Mouse (Mus musculus): ENCODE results near the gene Tap2. TPM values are rescaled to one million over a fixed set of nuclear protein-coding genes. Genes with fewer than 3 reads are reported as not detected.

Gene Tap2
- polyA plus RNA-seq, 1 experiment, result 1.1 TPM

DNA sequence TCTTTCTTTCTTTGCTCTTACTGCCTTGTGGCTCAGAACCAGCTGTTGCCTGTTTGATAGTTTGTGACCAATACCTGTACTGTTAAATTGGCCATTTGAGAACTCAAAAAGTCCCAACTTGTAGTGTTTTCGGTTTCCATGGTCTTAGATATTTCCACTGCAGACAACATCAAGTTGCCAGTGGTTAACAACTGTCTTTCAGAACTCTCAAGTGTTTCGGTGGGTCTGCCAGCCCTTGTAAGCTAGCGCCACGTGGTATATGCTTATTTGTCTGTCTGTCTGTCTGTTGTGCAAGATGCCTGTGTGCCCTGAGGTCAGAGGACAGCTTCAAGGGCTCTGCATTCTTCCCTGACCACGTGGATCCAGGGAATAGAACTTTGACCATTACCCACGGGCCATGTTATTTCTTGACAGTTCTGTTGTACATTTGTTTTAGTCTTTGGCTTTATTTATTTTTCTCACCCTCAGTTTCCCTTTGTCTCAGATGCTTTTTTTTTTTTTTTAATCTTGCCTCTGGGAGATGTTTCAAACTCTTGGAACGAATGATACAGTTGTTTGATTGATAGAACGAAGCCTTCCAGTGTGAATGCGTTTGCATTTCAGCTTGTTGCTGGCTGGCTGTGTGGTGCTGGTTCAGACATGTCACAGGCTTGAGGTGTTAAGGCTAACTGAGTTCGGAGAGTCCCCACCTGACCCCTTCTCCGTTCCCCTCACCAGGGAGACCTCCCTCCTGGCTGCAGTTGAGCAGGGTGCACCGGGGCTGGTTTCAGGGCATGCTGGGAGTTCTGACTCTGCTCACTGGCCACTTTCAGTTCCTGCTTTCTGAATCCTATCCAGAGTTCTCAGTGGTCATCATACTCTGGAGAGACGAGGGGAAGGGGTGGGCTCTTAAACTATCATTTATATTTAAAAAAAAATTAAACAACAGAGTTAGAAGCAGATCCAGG lies 23.1 kb upstream of the Tap2 start:
- TF ChIP-seq POLR2A (IDR thresholded peaks at IDR 0.05; ENCODE audit: borderline replicate concordance, extremely low read depth, insufficient read depth, insufficient read length, poor library complexity, severe bottlenecking) (no peak), CTCF (IDR thresholded peaks at IDR 0.05; ENCODE audit: borderline replicate concordance, extremely low read depth, insufficient read depth, insufficient read length) (no peak)
- DNase-seq (ENCODE audit: low read depth), result no peak

DNA sequence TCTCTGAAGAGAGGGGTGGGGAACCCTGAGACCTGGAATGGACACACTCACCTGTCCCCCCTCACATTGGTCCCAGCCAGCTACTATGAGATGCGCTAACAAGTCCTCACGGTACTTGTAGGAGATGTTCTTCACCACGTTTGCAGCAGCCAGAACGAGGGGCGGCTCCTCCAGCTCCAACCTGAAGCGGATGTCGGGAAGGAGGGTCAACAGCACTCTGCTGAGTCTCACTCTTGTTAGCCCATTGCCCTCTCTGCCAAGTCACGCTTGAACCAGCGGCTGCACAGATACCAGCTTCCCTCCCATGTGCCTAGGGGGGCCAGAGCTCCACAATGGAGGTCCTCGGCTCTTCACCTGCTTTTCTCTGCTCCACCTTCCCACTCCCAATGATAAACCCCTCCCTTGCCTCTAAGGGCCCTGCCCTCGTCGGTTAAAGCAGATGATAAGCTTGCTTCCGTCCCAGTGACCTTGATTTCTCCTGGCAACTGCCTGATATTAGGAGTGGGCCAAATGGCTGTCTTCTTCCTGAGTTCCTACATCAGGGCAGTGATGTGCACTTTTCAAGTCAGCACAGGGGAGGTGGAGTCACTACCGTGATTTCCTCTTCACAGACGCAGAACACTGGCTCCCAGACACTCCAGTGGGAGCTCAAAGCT lies 19.6 kb upstream of the Tap2 start:
- TF ChIP-seq CTCF (IDR thresholded peaks at IDR 0.05; ENCODE audit: borderline replicate concordance, extremely low read depth, insufficient read depth, insufficient read length) (no peak), POLR2A (IDR thresholded peaks at IDR 0.05; ENCODE audit: borderline replicate concordance, extremely low read depth, insufficient read depth, insufficient read length, poor library complexity, severe bottlenecking) (no peak)

DNA sequence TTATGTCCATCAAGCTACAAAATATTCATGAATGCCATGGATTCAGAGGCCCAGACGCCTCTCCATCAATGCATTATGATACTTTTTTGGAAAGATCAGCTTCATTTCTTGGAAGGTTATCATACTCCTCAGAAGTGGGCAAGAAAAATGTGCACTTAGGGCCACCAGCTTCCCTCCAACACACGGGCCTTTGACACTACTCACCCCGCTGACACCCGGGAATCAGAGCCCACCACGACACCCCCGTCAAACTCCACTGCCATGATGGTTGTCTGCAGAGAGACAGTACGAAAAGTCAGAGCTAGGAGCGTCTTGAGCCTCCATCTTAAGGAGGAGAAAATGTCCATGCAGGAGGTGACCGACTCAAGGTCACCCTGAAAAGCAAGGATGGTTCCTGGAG lies 17.8 kb upstream of the Tap2 start:
- DNase-seq (ENCODE audit: low read depth), result no peak

More for the DNA sequence above, 19.6 kb upstream of the Tap2 start:
- no peak for DNase-seq (ENCODE audit: low read depth)

DNA sequence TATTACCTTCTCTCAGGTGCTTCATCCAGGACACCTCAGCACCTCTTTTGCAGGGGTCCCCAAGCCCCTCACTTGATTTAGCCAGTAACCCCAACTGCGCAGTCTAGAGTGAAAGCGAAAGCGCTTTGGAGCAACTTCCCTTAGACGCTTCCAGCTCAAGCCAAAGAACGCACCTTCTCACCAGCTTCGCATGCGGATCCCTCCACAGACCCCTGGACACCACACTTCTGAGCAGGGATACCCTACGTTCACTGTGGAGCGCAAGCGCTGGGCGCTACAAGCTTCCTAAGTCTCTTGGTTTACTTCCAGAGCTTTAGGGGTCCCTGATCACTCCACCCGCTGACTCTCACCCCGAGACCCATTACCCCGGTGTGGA lies 16.5 kb upstream of the Tap2 start:
- TF ChIP-seq POLR2A (IDR thresholded peaks at IDR 0.05; ENCODE audit: borderline replicate concordance, extremely low read depth, insufficient read depth, insufficient read length, poor library complexity, severe bottlenecking) (no peak), CTCF (IDR thresholded peaks at IDR 0.05; ENCODE audit: borderline replicate concordance, extremely low read depth, insufficient read depth, insufficient read length) (no peak)
- DNase-seq (ENCODE audit: low read depth), result no peak

More for the DNA sequence above, 17.8 kb upstream of the Tap2 start:
- TF ChIP-seq POLR2A (IDR thresholded peaks at IDR 0.05; ENCODE audit: borderline replicate concordance, extremely low read depth, insufficient read depth, insufficient read length, poor library complexity, severe bottlenecking), result no peak
- TF ChIP-seq CTCF (IDR thresholded peaks at IDR 0.05; ENCODE audit: borderline replicate concordance, extremely low read depth, insufficient read depth, insufficient read length), result no peak

DNA sequence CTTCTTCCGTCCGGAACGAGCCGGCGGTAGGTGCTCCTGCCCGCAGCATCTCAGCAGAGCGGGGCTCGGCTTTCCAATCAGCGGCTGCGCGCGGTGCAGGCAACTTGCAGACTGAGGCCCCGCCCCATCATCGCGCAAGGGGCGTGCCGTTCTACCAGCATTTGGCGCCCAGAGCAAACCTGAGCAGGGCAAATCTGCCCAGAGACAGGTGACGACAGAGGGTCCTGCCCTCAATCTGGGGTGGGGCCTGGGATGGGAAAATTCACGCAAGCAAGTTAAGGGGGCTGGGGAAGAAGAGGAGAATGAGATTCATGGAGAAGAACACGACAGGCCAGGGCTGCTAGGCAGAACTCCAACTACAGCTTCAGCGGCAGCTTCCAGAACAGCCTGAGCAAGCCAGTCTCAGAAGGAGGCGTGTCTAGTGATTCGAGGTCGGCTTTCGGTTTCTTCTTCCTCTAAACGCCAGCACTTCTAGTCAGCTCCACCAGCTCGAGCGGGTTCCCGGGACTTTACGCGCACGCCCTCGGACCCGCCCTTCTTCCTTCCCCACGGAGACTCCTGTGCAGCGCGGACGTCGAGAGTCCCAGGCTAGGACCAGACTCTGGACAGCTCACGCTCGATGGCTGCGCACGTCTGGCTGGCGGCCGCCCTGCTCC lies 15.9 kb upstream of the Tap2 start, which contains the start of the genes Tap1 and Psmb9:
TSS of gene Tap1 (plus strand) at position 293 of the 656 bp plus-strand sequence.
TSS of gene Psmb9 (minus strand) at position 504 of the 656 bp plus-strand sequence.
- no peak for TF ChIP-seq CTCF (IDR thresholded peaks at IDR 0.05; ENCODE audit: borderline replicate concordance, extremely low read depth, insufficient read depth, insufficient read length)
- no peak for TF ChIP-seq POLR2A (IDR thresholded peaks at IDR 0.05; ENCODE audit: borderline replicate concordance, extremely low read depth, insufficient read depth, insufficient read length, poor library complexity, severe bottlenecking)
- DNase-seq (ENCODE audit: low read depth), result peak; percentile 96

DNA sequence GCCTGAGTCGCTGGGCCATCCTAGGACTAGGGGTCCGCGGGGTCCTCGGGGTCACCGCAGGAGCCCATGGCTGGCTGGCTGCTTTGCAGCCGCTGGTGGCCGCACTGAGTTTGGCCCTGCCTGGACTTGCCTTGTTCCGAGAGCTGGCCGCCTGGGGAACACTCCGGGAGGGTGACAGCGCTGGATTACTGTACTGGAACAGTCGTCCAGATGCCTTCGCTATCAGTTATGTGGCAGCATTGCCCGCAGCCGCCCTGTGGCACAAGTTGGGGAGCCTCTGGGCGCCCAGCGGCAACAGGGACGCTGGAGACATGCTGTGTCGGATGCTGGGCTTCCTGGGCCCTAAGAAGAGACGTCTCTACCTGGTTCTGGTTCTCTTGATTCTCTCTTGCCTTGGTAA lies 15.3 kb upstream of the Tap2 start:
- no peak for TF ChIP-seq CTCF (IDR thresholded peaks at IDR 0.05; ENCODE audit: borderline replicate concordance, extremely low read depth, insufficient read depth, insufficient read length)
- no peak for TF ChIP-seq POLR2A (IDR thresholded peaks at IDR 0.05; ENCODE audit: borderline replicate concordance, extremely low read depth, insufficient read depth, insufficient read length, poor library complexity, severe bottlenecking)
- no peak for DNase-seq (ENCODE audit: low read depth)

DNA sequence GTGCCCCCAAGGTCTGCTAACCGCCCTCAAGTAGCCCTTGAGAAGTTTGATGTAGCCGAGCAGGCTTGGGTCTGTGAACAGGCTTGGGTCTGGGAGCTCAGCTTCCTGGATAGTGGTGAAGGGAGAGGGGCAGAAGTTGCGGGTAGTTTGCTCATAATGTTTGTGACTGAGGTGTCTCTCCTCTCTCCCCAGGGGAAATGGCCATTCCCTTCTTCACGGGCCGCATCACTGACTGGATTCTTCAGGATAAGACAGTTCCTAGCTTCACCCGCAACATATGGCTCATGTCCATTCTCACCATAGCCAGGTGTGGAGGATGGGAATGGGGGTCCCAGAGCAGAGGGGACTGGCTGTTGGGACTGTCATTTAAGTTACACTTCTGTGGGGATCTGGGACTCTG lies 14.3 kb upstream of the Tap2 start:
- no peak for DNase-seq (ENCODE audit: low read depth)

DNA sequence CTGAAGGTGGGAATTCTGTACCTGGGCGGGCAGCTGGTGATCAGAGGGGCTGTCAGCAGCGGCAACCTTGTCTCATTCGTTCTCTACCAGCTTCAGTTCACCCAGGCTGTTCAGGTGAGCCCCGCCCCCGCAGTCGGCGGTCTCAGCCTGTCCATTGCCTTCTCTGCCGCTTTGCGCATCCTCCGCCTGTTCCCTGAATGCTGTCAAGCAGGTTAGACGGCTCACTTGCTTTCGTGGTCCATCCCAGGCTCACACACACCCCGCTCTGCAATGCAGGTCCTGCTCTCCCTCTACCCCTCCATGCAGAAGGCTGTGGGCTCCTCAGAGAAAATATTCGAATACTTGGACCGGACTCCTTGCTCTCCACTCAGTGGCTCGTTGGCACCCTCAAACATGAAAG lies 10.5 kb upstream of the Tap2 start:
- TF ChIP-seq POLR2A (IDR thresholded peaks at IDR 0.05; ENCODE audit: borderline replicate concordance, extremely low read depth, insufficient read depth, insufficient read length, poor library complexity, severe bottlenecking) (no peak), CTCF (IDR thresholded peaks at IDR 0.05; ENCODE audit: borderline replicate concordance, extremely low read depth, insufficient read depth, insufficient read length) (no peak)
- DNase-seq (ENCODE audit: low read depth), result no peak

More for the DNA sequence above, 14.3 kb upstream of the Tap2 start:
- TF ChIP-seq CTCF (IDR thresholded peaks at IDR 0.05; ENCODE audit: borderline replicate concordance, extremely low read depth, insufficient read depth, insufficient read length), result no peak

DNA sequence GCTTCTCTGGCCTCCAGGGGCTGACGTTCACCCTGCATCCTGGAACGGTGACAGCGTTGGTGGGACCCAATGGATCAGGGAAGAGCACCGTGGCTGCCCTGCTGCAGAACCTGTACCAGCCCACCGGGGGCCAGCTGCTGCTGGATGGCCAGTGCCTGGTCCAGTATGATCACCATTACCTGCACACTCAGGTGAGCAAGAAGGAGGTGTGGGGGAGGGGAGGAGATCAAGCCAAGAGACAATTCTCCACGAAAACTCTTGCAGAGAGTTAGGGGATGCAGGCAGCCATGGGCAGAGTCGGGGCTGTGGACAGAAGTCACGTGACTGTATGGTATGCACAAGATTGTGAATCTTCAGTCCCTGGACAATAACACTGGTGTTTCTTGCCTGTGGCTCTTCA lies 9.9 kb upstream of the Tap2 start:
- no peak for TF ChIP-seq POLR2A (IDR thresholded peaks at IDR 0.05; ENCODE audit: borderline replicate concordance, extremely low read depth, insufficient read depth, insufficient read length, poor library complexity, severe bottlenecking)
- no peak for TF ChIP-seq CTCF (IDR thresholded peaks at IDR 0.05; ENCODE audit: borderline replicate concordance, extremely low read depth, insufficient read depth, insufficient read length)
- DNase-seq (ENCODE audit: low read depth), result no peak

DNA sequence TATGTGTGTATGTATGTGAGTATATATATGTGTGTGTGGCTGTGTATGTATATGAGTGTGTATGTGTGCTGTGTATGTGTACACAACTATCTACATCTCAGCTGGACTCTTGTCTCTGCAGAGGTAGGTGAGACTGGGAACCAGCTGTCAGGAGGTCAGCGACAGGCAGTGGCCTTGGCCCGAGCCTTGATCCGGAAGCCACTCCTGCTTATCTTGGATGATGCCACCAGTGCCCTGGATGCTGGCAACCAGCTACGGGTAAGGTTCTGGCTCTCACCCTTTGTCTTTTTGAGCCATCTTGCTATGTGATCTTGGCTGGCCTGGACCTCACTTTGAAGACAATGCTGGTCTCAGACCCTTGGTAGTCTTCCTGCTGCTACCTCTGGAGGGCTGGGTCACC lies 8.6 kb upstream of the Tap2 start:
- no peak for DNase-seq (ENCODE audit: low read depth)
- TF ChIP-seq POLR2A (IDR thresholded peaks at IDR 0.05; ENCODE audit: borderline replicate concordance, extremely low read depth, insufficient read depth, insufficient read length, poor library complexity, severe bottlenecking) (no peak), CTCF (IDR thresholded peaks at IDR 0.05; ENCODE audit: borderline replicate concordance, extremely low read depth, insufficient read depth, insufficient read length) (no peak)

DNA sequence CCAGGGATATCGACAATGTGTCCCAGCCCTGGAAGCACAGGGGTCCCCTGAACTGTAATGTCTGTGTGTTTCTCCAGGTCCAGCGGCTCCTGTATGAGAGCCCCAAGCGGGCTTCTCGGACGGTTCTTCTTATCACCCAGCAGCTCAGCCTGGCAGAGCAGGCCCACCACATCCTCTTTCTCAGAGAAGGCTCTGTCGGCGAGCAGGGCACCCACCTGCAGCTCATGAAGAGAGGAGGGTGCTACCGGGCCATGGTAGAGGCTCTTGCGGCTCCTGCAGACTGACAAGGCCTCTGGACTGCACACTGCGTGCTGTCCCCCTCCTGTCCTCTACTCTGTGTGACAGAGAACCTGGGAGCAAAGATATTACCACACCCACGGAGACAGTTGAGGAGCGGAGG lies 6.8 kb upstream of the Tap2 start:
- DNase-seq (ENCODE audit: low read depth), result no peak
- TF ChIP-seq POLR2A (IDR thresholded peaks at IDR 0.05; ENCODE audit: borderline replicate concordance, extremely low read depth, insufficient read depth, insufficient read length, poor library complexity, severe bottlenecking), result no peak

Data from brain, embryonic 14.5 days (tissue).